15 mouse cellular contexts compared by ENCODE assay signal in the genomic region with DNA sequence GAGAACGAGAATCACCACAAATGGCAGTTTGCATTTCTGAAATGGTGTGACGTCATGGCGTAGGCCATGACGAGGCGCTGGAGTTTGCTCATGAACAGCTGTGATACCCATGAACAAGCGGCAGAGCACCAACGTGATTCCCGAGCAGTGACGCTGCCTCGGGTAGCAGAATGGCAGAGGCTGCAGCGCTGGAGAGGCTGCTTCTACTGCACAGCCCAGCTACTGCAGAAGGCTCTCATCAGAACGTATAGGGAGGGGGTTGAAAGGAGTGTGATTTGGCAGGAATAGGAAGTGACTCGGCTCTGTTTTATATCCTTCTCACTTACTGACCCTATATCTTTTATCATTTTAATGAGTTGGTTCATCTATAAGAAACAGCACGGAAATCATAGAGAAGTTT. TPM values are rescaled to one million over a fixed set of nuclear protein-coding genes. Genes with fewer than 3 reads are reported as not detected.
DNase-seq lines count a peak whose midpoint lies in the region; ATAC-seq and TF ChIP-seq lines count a peak whose summit lies in the region.
"Had no signal": no experiment of that assay in that cellular context is flagged by ENCODE, and none has a peak within 500 bp of the region (broad histone marks: within the 10 kb centered on the region; RNA-seq: fewer than 3 reads in every experiment).

No protein-coding gene starts in this region.

- H3K27me3 ChIP-seq in heart, adult 2 months (ENCODE audit: control insufficient read depth, insufficient read depth, low read length) = no peaks in the 10 kb centered on the region
- no peaks in the 10 kb centered on the region for H3K27me3 ChIP-seq in liver, adult 2 months (ENCODE audit: control insufficient read depth, insufficient read depth, low read length)
- H3K27me3 ChIP-seq in liver, embryonic 12.5 days (replicated peaks) = no peaks in the 10 kb centered on the region
- no peaks in the 10 kb centered on the region for H3K27me3 ChIP-seq in heart, embryonic 15.5 days
- no peaks in the 10 kb centered on the region for H3K27me3 ChIP-seq in splenic B cell, adult 2 months (ENCODE audit: control insufficient read depth, insufficient read depth, low read length, poor library complexity, severe bottlenecking)
- no peaks in the 10 kb centered on the region for H3K27me3 ChIP-seq in forebrain, embryonic 13.5 days
- H3K27me3 ChIP-seq: limb, embryonic 15.5 days had no signal

- 37% methylated on average over 14 of the region's 14 CpGs for WGBS in heart, adult 2 months
- 83% methylated on average over 14 of the region's 14 CpGs for WGBS in liver, adult 2 months
- 65% methylated on average over 14 of the region's 14 CpGs for WGBS in liver, embryonic 12.5 days (ENCODE audit: insufficient replicate concordance)
- 49% methylated on average over 14 of the region's 14 CpGs for WGBS in heart, embryonic 15.5 days
- WGBS in forebrain, embryonic 13.5 days = 78% methylated on average over 14 of the region's 14 CpGs

- H3K36me3 ChIP-seq in heart, adult 2 months (ENCODE audit: control insufficient read depth, insufficient read depth, low read length) = peaks cover 10% of the 10 kb centered on the region
- peaks cover 89% of the 10 kb centered on the region for H3K36me3 ChIP-seq in liver, adult 2 months (ENCODE audit: control insufficient read depth, insufficient read depth, low read length)
- H3K36me3 ChIP-seq in liver, embryonic 12.5 days = 0 out of 2 replicates have a peak, but pooled peaks cover 6% of the 10 kb centered on the region
- H3K36me3 ChIP-seq in heart, embryonic 15.5 days = no peaks in the 10 kb centered on the region
- H3K36me3 ChIP-seq in splenic B cell, adult 2 months (ENCODE audit: control insufficient read depth, insufficient read depth, low read length, poor library complexity, severe bottlenecking) = no peaks in the 10 kb centered on the region
- no peaks in the 10 kb centered on the region for H3K36me3 ChIP-seq in forebrain, embryonic 13.5 days (ENCODE audit: poor library complexity, severe bottlenecking)
- H3K36me3 ChIP-seq: limb, embryonic 15.5 days had no signal

- DNase-seq in heart, adult 2 months = no peak
- DNase-seq in heart, postnatal 36 days = no peak
- DNase-seq in liver, adult 2 months (ENCODE audit: extremely low read depth, low read depth, low spot score) = no peak
- peak; percentile 24 for DNase-seq in splenic B cell, adult 2 months (ENCODE audit: low read depth, low spot score)
- DNase-seq in layer of hippocampus, adult 11-12 months (ENCODE audit: low spot score) = no peak
- DNase-seq: B cell, adult 2 months; kidney, postnatal 10 days; lung, postnatal 36 days had no signal

- H3K4me2 ChIP-seq in liver, embryonic 12.5 days = no peak overlapping the region
- H3K4me2 ChIP-seq in heart, embryonic 15.5 days = peak overlapping the region; percentile 22
- H3K4me2 ChIP-seq in forebrain, embryonic 13.5 days = no peak overlapping the region
- H3K4me2 ChIP-seq: limb, embryonic 15.5 days had no signal

- no peak for TF ChIP-seq POLR2A in heart, adult 2 months (IDR thresholded peaks at IDR 0.05; ENCODE audit: insufficient read depth, low read depth, low read length)
- no peak for TF ChIP-seq POLR2A in liver, adult 2 months (IDR thresholded peaks at IDR 0.05; ENCODE audit: extremely low read depth, insufficient read depth, low read length)

- intact Hi-C loops in heart, adult 2 months (cut with DNase I) = no loop called here
- intact Hi-C loops in heart, postnatal 36 days (cut with DNase I) = loop anchor here (2.0 to 5.0 kb wide), 2 partner anchors 24 to 37 kb away; partner anchors contain the start of gene Trmt10a

- no peak for ATAC-seq in liver, embryonic 12.5 days
- ATAC-seq in heart, embryonic 15.5 days (replicated peaks; ENCODE audit: insufficient number of reproducible peaks, insufficient read depth, low FRiP score, low read depth) = peak; percentile 47; the same call in 1 of the 2 replicates
- ATAC-seq in forebrain, embryonic 13.5 days = no peak

- peaks cover 10% of the 10 kb centered on the region for H3K4me1 ChIP-seq in heart, adult 2 months (ENCODE audit: control insufficient read depth, insufficient read depth, low read length)
- no peaks in the 10 kb centered on the region for H3K4me1 ChIP-seq in liver, adult 2 months (ENCODE audit: control insufficient read depth, insufficient read depth, low read length)
- H3K4me1 ChIP-seq in liver, embryonic 12.5 days = no peaks in the 10 kb centered on the region
- peaks cover 30% of the 10 kb centered on the region for H3K4me1 ChIP-seq in heart, embryonic 15.5 days (replicated peaks)
- no peaks in the 10 kb centered on the region for H3K4me1 ChIP-seq in forebrain, embryonic 13.5 days
- H3K4me1 ChIP-seq: limb, embryonic 15.5 days had no signal

- no peak for TF ChIP-seq EP300 in heart, adult 2 months (IDR thresholded peaks at IDR 0.05; ENCODE audit: insufficient read depth, low read depth, low read length)

- H3K27ac ChIP-seq in heart, adult 2 months = peak overlapping the region; percentile 68
- H3K27ac ChIP-seq in liver, adult 2 months (replicated peaks; ENCODE audit: insufficient read depth, low read depth, low read length) = no peak overlapping the region
- no peak overlapping the region for H3K27ac ChIP-seq in liver, embryonic 12.5 days
- peak overlapping the region; percentile 87 for H3K27ac ChIP-seq in heart, embryonic 15.5 days
- H3K27ac ChIP-seq in forebrain, embryonic 13.5 days = no peak overlapping the region
- H3K27ac ChIP-seq: limb, embryonic 15.5 days had no signal

- no peak overlapping the region for H3K4me3 ChIP-seq in heart, adult 2 months
- H3K4me3 ChIP-seq in liver, adult 2 months (ENCODE audit: insufficient read depth, low read depth, low read length) = peak overlapping the region; percentile 49
- H3K4me3 ChIP-seq in liver, embryonic 12.5 days = no peak overlapping the region
- no peak overlapping the region for H3K4me3 ChIP-seq in heart, embryonic 15.5 days
- H3K4me3 ChIP-seq in forebrain, embryonic 13.5 days = no peak overlapping the region
- H3K4me3 ChIP-seq: erythroblast, embryonic 14.5 days; limb, embryonic 15.5 days had no signal

- H3K79me2 ChIP-seq in heart, adult 2 months (replicated peaks; ENCODE audit: control insufficient read depth, insufficient read depth, low read length) = no peaks in the 10 kb centered on the region
- no peaks in the 10 kb centered on the region; the same call in 1 of the 2 replicates for H3K79me2 ChIP-seq in liver, adult 2 months (ENCODE audit: control insufficient read depth, insufficient read depth, low read length)

- TF ChIP-seq CTCF in heart, adult 2 months (IDR thresholded peaks at IDR 0.05) = no peak
- no peak for TF ChIP-seq CTCF in liver, adult 2 months (IDR thresholded peaks at IDR 0.05; ENCODE audit: low read depth, low read length)

- H3K9me3 ChIP-seq in liver, embryonic 12.5 days (replicated peaks) = no peaks in the 10 kb centered on the region
- H3K9me3 ChIP-seq in heart, embryonic 15.5 days (replicated peaks) = no peaks in the 10 kb centered on the region
- H3K9me3 ChIP-seq in forebrain, embryonic 13.5 days (replicated peaks) = no peaks in the 10 kb centered on the region
- H3K9me3 ChIP-seq: limb, embryonic 15.5 days had no signal

- peak overlapping the region; percentile 43 for H3K9ac ChIP-seq in heart, adult 2 months (ENCODE audit: low read depth, low read length)
- no peak overlapping the region for H3K9ac ChIP-seq in liver, adult 2 months (ENCODE audit: low read depth, low read length)
- no peak overlapping the region for H3K9ac ChIP-seq in liver, embryonic 12.5 days
- H3K9ac ChIP-seq in heart, embryonic 15.5 days = no peak overlapping the region
- no peak overlapping the region for H3K9ac ChIP-seq in forebrain, embryonic 13.5 days
- H3K9ac ChIP-seq: limb, embryonic 15.5 days had no signal

RNA-seq across cellular contexts. Expression of gene Trmt10a, which starts 24.4 kb away (rescaled TPM):
- total RNA-seq in heart, adult 2 months (2021) = 1 to 10 TPM; 3.2 to 3.8 TPM
- polyA plus RNA-seq in heart, adult 2 months (2012; rRNA removed) = 0.47 and 1.3 TPM in 2 replicates
- 1 to 10 TPM; 2.3 to 3.2 TPM for total RNA-seq in heart, postnatal 36 days (2021)
- 2.3 and 3.8 TPM in 2 replicates for total RNA-seq in liver, adult 2 months (2014; rRNA removed)
- 0.95 and 1.0 TPM in 2 replicates for polyA plus RNA-seq in liver, adult 2 months (2012; rRNA removed)
- polyA plus RNA-seq in liver, embryonic 12.5 days (2016; fragmentation: Nextera tagmentation; extraction: Ambion mirVana) = 8.8 and 11.0 TPM in 2 replicates
- polyA plus RNA-seq in heart, embryonic 15.5 days (2015; fragmentation: Nextera tagmentation; extraction: Ambion mirVana) = 6.9 and 8.3 TPM in 2 replicates
- 8.7 and 9.9 TPM in 2 replicates for polyA plus RNA-seq in forebrain, embryonic 13.5 days (2015; fragmentation: Nextera tagmentation; extraction: Ambion mirVana)

RNA-seq across cellular contexts. Expression of gene Mttp, which starts 25.9 kb away (rescaled TPM):
- total RNA-seq in heart, adult 2 months (2021) = 1 to 10 TPM; 5.9 to 6.9 TPM
- polyA plus RNA-seq in heart, adult 2 months (2012; rRNA removed) = 2.0 and 3.0 TPM in 2 replicates
- 1 to 10 TPM; 5.4 to 6.2 TPM for total RNA-seq in heart, postnatal 36 days (2021)
- total RNA-seq in liver, adult 2 months (2014; rRNA removed) = 183 and 204 TPM in 2 replicates
- polyA plus RNA-seq in liver, adult 2 months (2012; rRNA removed) = 51.7 and 56.0 TPM in 2 replicates
- 36.3 and 37.0 TPM in 2 replicates for polyA plus RNA-seq in liver, embryonic 12.5 days (2016; fragmentation: Nextera tagmentation; extraction: Ambion mirVana)
- 6.0 and 6.8 TPM in 2 replicates for polyA plus RNA-seq in heart, embryonic 15.5 days (2015; fragmentation: Nextera tagmentation; extraction: Ambion mirVana)
- polyA plus RNA-seq in forebrain, embryonic 13.5 days (2015; fragmentation: Nextera tagmentation; extraction: Ambion mirVana) = 10.2 and 11.6 TPM in 2 replicates

RNA-seq across cellular contexts. Expression of gene Gm5105, which starts 51.6 kb away (rescaled TPM):
- total RNA-seq in heart, adult 2 months (2021) = 1 to 10 TPM in 1 of 2 experiments, under 1 TPM in 1; 0.77 to 1.4 TPM
- 1.4 and 2.0 TPM in 2 replicates for polyA plus RNA-seq in heart, adult 2 months (2012; rRNA removed)
- total RNA-seq in heart, postnatal 36 days (2021) = under 1 TPM; 0.64 to 0.81 TPM
- total RNA-seq in liver, adult 2 months (2014; rRNA removed) = not detected in 2 replicates
- not detected in 2 replicates for polyA plus RNA-seq in liver, adult 2 months (2012; rRNA removed)
- polyA plus RNA-seq in liver, embryonic 12.5 days (2016; fragmentation: Nextera tagmentation; extraction: Ambion mirVana) = 0.10 TPM in 1 of 2 replicates, not detected in the other
- polyA plus RNA-seq in heart, embryonic 15.5 days (2015; fragmentation: Nextera tagmentation; extraction: Ambion mirVana) = 0.47 and 0.58 TPM in 2 replicates
- not detected in 2 replicates for polyA plus RNA-seq in forebrain, embryonic 13.5 days (2015; fragmentation: Nextera tagmentation; extraction: Ambion mirVana)
- polyA plus RNA-seq: erythroblast, embryonic 14.5 days; hindbrain, embryonic 11.5 days; thymus, postnatal 0 days had no signal

RNA-seq across cellular contexts. Expression of gene 1110002E22Rik, which starts 54.0 kb away (rescaled TPM):
- total RNA-seq in heart, adult 2 months (2021) = 10 to 100 TPM; 48.1 to 48.8 TPM
- polyA plus RNA-seq in heart, adult 2 months (2012; rRNA removed) = 14.7 and 22.9 TPM in 2 replicates
- total RNA-seq in heart, postnatal 36 days (2021) = 10 to 100 TPM; 52.5 to 58.2 TPM
- under 0.01 TPM in 1 of 2 replicates, not detected in the other for total RNA-seq in liver, adult 2 months (2014; rRNA removed)
- polyA plus RNA-seq in liver, adult 2 months (2012; rRNA removed) = not detected in 2 replicates
- 0.04 TPM in 2 replicates for polyA plus RNA-seq in liver, embryonic 12.5 days (2016; fragmentation: Nextera tagmentation; extraction: Ambion mirVana)
- 13.8 and 16.0 TPM in 2 replicates for polyA plus RNA-seq in heart, embryonic 15.5 days (2015; fragmentation: Nextera tagmentation; extraction: Ambion mirVana)
- 0.05 and 0.08 TPM in 2 replicates for polyA plus RNA-seq in forebrain, embryonic 13.5 days (2015; fragmentation: Nextera tagmentation; extraction: Ambion mirVana)
- polyA plus RNA-seq: erythroblast, embryonic 14.5 days had no signal

Comparison
In these comparisons a context has a peak if more than half of its experiments do, and no peak if none do; other contexts are left out.
1. H3K27ac ChIP-seq: peak in heart, adult 2 months (single experiment) and heart, embryonic 15.5 days (single experiment); none in liver, adult 2 months (single experiment), liver, embryonic 12.5 days (single experiment) and forebrain, embryonic 13.5 days (single experiment).